Mouse (Mus musculus) liver, embryonic 14.5 days (tissue): ENCODE results near the gene Pkdcc.

Source experiments
- CTCF ChIP-seq: IDR thresholded peaks from 2 replicates; pipeline ENCODE4 v1.5.1; 2016; ENCODE audit warnings: antibody characterized with exemption, low read depth, control low read depth
- EP300 ChIP-seq: IDR thresholded peaks from 2 replicates; pipeline ENCODE4 v1.6.1; 2016; ENCODE audit warnings: antibody characterized with exemption, low read depth

DNA sequence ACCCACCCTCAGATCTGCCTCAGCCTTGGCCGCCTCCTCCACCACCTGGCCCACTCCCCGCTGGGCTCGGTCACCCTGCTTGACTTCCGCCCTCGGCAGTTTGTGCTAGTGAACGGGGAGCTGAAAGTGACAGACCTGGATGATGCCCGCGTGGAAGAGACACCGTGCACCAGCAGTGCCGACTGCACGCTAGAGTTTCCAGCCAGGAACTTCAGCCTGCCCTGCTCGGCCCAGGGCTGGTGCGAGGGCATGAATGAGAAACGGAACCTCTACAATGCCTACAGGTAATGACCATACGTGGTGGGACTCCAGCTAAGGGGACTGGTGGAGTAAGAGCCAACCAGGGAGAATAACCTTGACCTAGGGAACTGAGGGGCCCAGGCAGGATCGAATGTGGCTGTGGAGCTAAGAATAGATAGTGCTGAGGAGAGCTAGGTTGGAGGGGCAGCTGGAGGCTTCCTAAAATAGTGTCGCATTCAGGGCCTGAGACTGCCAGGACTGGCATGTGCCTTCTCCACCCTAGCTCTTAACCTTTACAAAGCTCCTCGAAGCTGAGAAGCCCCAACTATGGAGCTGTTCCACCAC is 6.0 kb downstream of the Pkdcc start:
- TF ChIP-seq CTCF (no peak), EP300 (no peak)
